Mouse (Mus musculus) gastrocnemius, postnatal 25 days (tissue): ENCODE data around the gene Kat7. TPM values are rescaled to one million over a fixed set of nuclear protein-coding genes. Genes with fewer than 3 reads are reported as not detected.

ENCODE experiments used
- DNase-seq: peaks from one replicate; pipeline ENCODE4 v3.0.0; 2022
- total RNA-seq, 2 experiments: library from RNA; stranded (reverse); gene quantifications; 1 replicate in 1 of 2; 2 replicates in 1 of 2; pipeline ENCODE4 v1.2.3; 2021

The Kat7 gene
- total RNA-seq, 2 experiments from 2014 or later = 16.9 to 19.6 TPM

- DNase-seq = peak; percentile 60
Measured at GRCm38 (mm10) chr11:95231688-95232328, 78.2 kb downstream of the Kat7 start.

GRCm38 (mm10) chr11:95227467-95227866 lies 82.6 kb downstream of the Kat7 start:
- DNase-seq = no peak

- DNase-seq = no peak
Measured at GRCm38 (mm10) chr11:95225448-95225847, 84.6 kb downstream of the Kat7 start.

Other genes starting within 250 kb of the Kat7 start
- gene Itga3, start 233.4 kb downstream of the Kat7 start, total RNA-seq = 1 to 10 TPM; 2.9 to 5.4 TPM
- gene Dlx3, start 190.1 kb downstream of the Kat7 start, total RNA-seq = not detected
- not detected for gene Dlx4, start 164.0 kb downstream of the Kat7 start, total RNA-seq
- gene Tac4, start 48.7 kb downstream of the Kat7 start, total RNA-seq = under 1 TPM; 0.23 to 0.35 TPM
- 1 to 10 TPM; 4.2 to 4.5 TPM for gene Fam117a, start 26.8 kb upstream of the Kat7 start, total RNA-seq
- 10 to 100 TPM; 38.8 to 40.7 TPM for gene Slc35b1, start 74.4 kb upstream of the Kat7 start, total RNA-seq
- gene Spop, start 103.8 kb upstream of the Kat7 start, total RNA-seq = 100 to 1,000 TPM; 176 to 216 TPM
- gene Nxph3, start 204.3 kb upstream of the Kat7 start, total RNA-seq = under 1 TPM; 0.16 to 0.26 TPM